Comparison of ENCODE assay signal across 8 mouse cellular contexts in genomic region chr11:11113576-11114233, GRCm38 (mm10). TPM values are rescaled to one million over a fixed set of nuclear protein-coding genes. Genes with fewer than 3 reads are reported as not detected.
DNase-seq lines count a peak whose midpoint lies in the region; ATAC-seq lines count a peak whose summit lies in the region.

Vwc2 (plus strand) TSS chr11:11114223.

- peaks cover 26% of the 10 kb centered on the region for H3K4me1 ChIP-seq in embryonic facial prominence, embryonic 12.5 days
- H3K4me1 ChIP-seq in hindbrain, embryonic 16.5 days (ENCODE audit: control insufficient read depth, insufficient read depth, low read depth, low read length) = peaks cover 18% of the 10 kb centered on the region
- H3K4me1 ChIP-seq in liver, embryonic 15.5 days (replicated peaks) = no peaks in the 10 kb centered on the region
- H3K4me1 ChIP-seq in stomach, embryonic 16.5 days (ENCODE audit: control insufficient read depth, insufficient read depth, low read length) = peaks cover 8% of the 10 kb centered on the region

- WGBS in embryonic facial prominence, embryonic 12.5 days = 2% methylated on average over 28 of the region's 28 CpGs
- WGBS in hindbrain, embryonic 16.5 days = under 1% methylated on average over 25 of the region's 28 CpGs
- WGBS in liver, embryonic 15.5 days (ENCODE audit: insufficient replicate concordance) = under 1% methylated on average over 26 of the region's 28 CpGs
- 1% methylated on average over 28 of the region's 28 CpGs for WGBS in stomach, embryonic 16.5 days

- H3K27me3 ChIP-seq in embryonic facial prominence, embryonic 12.5 days = peaks cover 51% of the 10 kb centered on the region
- peaks cover 8% of the 10 kb centered on the region for H3K27me3 ChIP-seq in hindbrain, embryonic 16.5 days (replicated peaks; ENCODE audit: control insufficient read depth, insufficient read depth, low read length)
- H3K27me3 ChIP-seq in liver, embryonic 15.5 days = peaks cover 51% of the 10 kb centered on the region
- H3K27me3 ChIP-seq in stomach, embryonic 16.5 days (ENCODE audit: control insufficient read depth, insufficient read depth, low read length) = peaks cover 47% of the 10 kb centered on the region

- H3K4me3 ChIP-seq in embryonic facial prominence, embryonic 12.5 days = peak within 1 kb of the TSS; percentile 53
- H3K4me3 ChIP-seq in hindbrain, embryonic 16.5 days (ENCODE audit: low read length) = peak within 1 kb of the TSS; percentile 65
- H3K4me3 ChIP-seq in liver, embryonic 15.5 days (replicated peaks) = no peak within 1 kb of the TSS
- H3K4me3 ChIP-seq in stomach, embryonic 16.5 days (replicated peaks; ENCODE audit: low read length) = peak within 1 kb of the TSS; percentile 50

- no peaks in the 10 kb centered on the region for H3K9me3 ChIP-seq in embryonic facial prominence, embryonic 12.5 days
- H3K9me3 ChIP-seq in hindbrain, embryonic 16.5 days (ENCODE audit: control insufficient read depth, low read length) = no peaks in the 10 kb centered on the region
- H3K9me3 ChIP-seq in liver, embryonic 15.5 days (replicated peaks) = no peaks in the 10 kb centered on the region
- no peaks in the 10 kb centered on the region for H3K9me3 ChIP-seq in stomach, embryonic 16.5 days (replicated peaks; ENCODE audit: control insufficient read depth, low read length)

- H3K27ac ChIP-seq in embryonic facial prominence, embryonic 12.5 days = no peak within 1 kb of the TSS
- H3K27ac ChIP-seq in hindbrain, embryonic 16.5 days (ENCODE audit: low read depth, low read length) = peak within 1 kb of the TSS; percentile 41; the same call in 1 of the 2 replicates
- H3K27ac ChIP-seq in liver, embryonic 15.5 days (replicated peaks) = no peak within 1 kb of the TSS
- H3K27ac ChIP-seq in stomach, embryonic 16.5 days (ENCODE audit: low read length) = no peak within 1 kb of the TSS

- H3K9ac ChIP-seq in embryonic facial prominence, embryonic 12.5 days = no peak within 1 kb of the TSS
- H3K9ac ChIP-seq in hindbrain, embryonic 16.5 days (ENCODE audit: low read depth, low read length) = peak within 1 kb of the TSS; percentile 76
- no peak within 1 kb of the TSS for H3K9ac ChIP-seq in liver, embryonic 15.5 days
- H3K9ac ChIP-seq in stomach, embryonic 16.5 days (ENCODE audit: low read length) = no peak within 1 kb of the TSS; the same call in 1 of the 2 replicates

- ATAC-seq in embryonic facial prominence, embryonic 12.5 days (ENCODE audit: insufficient number of reproducible peaks, insufficient read depth, low FRiP score, low TSS enrichment) = peak; percentile 54; the same call in 1 of the 2 replicates
- peak; percentile 70 for ATAC-seq in hindbrain, embryonic 16.5 days
- ATAC-seq in liver, embryonic 15.5 days (ENCODE audit: insufficient read depth) = no peak
- peak; percentile 31; the same call in 1 of the 2 replicates for ATAC-seq in stomach, embryonic 16.5 days (ENCODE audit: insufficient read depth, low FRiP score)
- ATAC-seq in inflammation-experienced regulatory T-cells, adult 6 months = no peak

- peak within 1 kb of the TSS; percentile 98 for H3K4me2 ChIP-seq in embryonic facial prominence, embryonic 12.5 days (replicated peaks)
- H3K4me2 ChIP-seq in hindbrain, embryonic 16.5 days (ENCODE audit: low read length) = peak within 1 kb of the TSS; percentile 95
- 0 out of 2 replicates have a peak within 1 kb of the TSS, but pooled peaks have one; percentile 13 for H3K4me2 ChIP-seq in liver, embryonic 15.5 days
- peak within 1 kb of the TSS; percentile 59 for H3K4me2 ChIP-seq in stomach, embryonic 16.5 days (ENCODE audit: low read depth, low read length)

- DNase-seq in kidney, postnatal 10 days = peak; percentile 7
- DNase-seq in kidney, adult 9 months = no peak
- no peak for DNase-seq in thymus, postnatal 10 days (ENCODE audit: low spot score in 2 of 2)

- H3K36me3 ChIP-seq in embryonic facial prominence, embryonic 12.5 days = no peaks in the 10 kb centered on the region
- no peaks in the 10 kb centered on the region for H3K36me3 ChIP-seq in hindbrain, embryonic 16.5 days (ENCODE audit: control insufficient read depth, insufficient read depth, low read length)
- no peaks in the 10 kb centered on the region for H3K36me3 ChIP-seq in liver, embryonic 15.5 days (replicated peaks)
- H3K36me3 ChIP-seq in stomach, embryonic 16.5 days (ENCODE audit: control insufficient read depth, insufficient read depth, low read length) = no peaks in the 10 kb centered on the region

RNA-seq across cellular contexts. Expression of gene Vwc2, which starts in this region (rescaled TPM):
- polyA plus RNA-seq in embryonic facial prominence, embryonic 12.5 days (2016; fragmentation: Nextera tagmentation; extraction: Ambion mirVana) = 3.2 and 3.9 TPM in 2 replicates
- 9.3 and 12.1 TPM in 2 replicates for polyA plus RNA-seq in hindbrain, embryonic 16.5 days (2015; fragmentation: Nextera tagmentation; extraction: Ambion mirVana)
- polyA plus RNA-seq in liver, embryonic 15.5 days (2015; fragmentation: Nextera tagmentation; extraction: Ambion mirVana) = 0.08 and 0.16 TPM in 2 replicates
- 0.76 and 1.1 TPM in 2 replicates for polyA plus RNA-seq in stomach, embryonic 16.5 days (2015; fragmentation: Nextera tagmentation; extraction: Ambion mirVana)
- polyA plus RNA-seq in inflammation-experienced regulatory T-cells, adult 6 months (2017; shearing (Covaris generic)) = under 1 TPM; 0.13 to 0.34 (median 0.30) TPM

Comparison
In these comparisons a context has a peak if more than half of its experiments do, and no peak if none do; other contexts are left out.
1. ATAC-seq: peak in embryonic facial prominence, embryonic 12.5 days (single experiment), hindbrain, embryonic 16.5 days (single experiment) and stomach, embryonic 16.5 days (single experiment); none in liver, embryonic 15.5 days (single experiment) and inflammation-experienced regulatory T-cells, adult 6 months (single experiment).
2. H3K4me2 ChIP-seq: peak in every context shown above with its lines; median percentile 98 in embryonic facial prominence, embryonic 12.5 days; 95 in hindbrain, embryonic 16.5 days; 59 in stomach, embryonic 16.5 days; 13 in liver, embryonic 15.5 days.